Mouse (Mus musculus): Measurements from ENCODE around the gene Trim71.

DNA sequence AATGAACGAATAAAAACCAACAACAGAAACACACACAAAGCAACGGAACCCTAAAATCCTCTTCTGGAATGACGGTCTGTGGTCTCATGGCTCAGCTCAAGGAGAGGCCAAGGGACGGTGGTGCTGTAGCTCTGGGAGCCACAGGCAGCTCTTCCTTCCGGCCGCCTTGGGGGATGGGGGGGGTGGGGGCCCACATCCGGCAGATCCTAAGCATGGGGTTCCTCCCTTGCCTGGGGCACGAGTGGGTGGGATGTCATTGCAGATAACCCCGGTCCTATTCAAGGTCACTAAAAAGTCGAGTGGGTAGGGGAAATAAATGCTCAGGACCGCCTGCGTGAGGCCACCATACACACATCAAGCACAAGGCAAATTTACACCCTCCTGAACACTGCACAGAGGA, 17.4 kb downstream of the Trim71 start:
- TF ChIP-seq CTCF (IDR thresholded peaks at IDR 0.05; ENCODE audit: extremely low read depth, insufficient read length, insufficient replicate concordance, low read depth, low read length) (no peak), POLR2A (IDR thresholded peaks at IDR 0.05; ENCODE audit: low read depth, low read length) (no peak)

Measured in small intestine, adult 2 months (tissue).